Mouse (Mus musculus) urinary bladder, postnatal 4 days (tissue): ENCODE data around the gene Omg.
A peak's percentile ranks its signal among the peaks of the same experiment; 100 is the strongest.

Experiments
- DNase-seq, 2 experiments: peaks; one replicate each; pipeline ENCODE4 v3.0.0; 2021 to 2022; ENCODE audit warnings: low spot score in 2 of 2

The Omg gene

GRCm38 (mm10) chr11:79503845-79504244 is at the start of gene Omg:
TSS of gene Omg (minus strand) at chr11:79504084.
- no peak for DNase-seq

GRCm38 (mm10) chr11:79552622-79553021 is 48.7 kb upstream of the Omg start:
- DNase-seq = no peak

GRCm38 (mm10) chr11:79536293-79536692 is 32.4 kb upstream of the Omg start:
- DNase-seq = no peak

GRCm38 (mm10) chr11:79535554-79535953 is 31.7 kb upstream of the Omg start:
- no peak for DNase-seq

GRCm38 (mm10) chr11:79533950-79534690 is 30.2 kb upstream of the Omg start:
- peak; percentile 28 to 64 for DNase-seq

GRCm38 (mm10) chr11:79533311-79533710 is 29.4 kb upstream of the Omg start:
- no peak for DNase-seq

GRCm38 (mm10) chr11:79531485-79531884 is 27.6 kb upstream of the Omg start:
- no peak for DNase-seq

GRCm38 (mm10) chr11:79530774-79531173 is 26.9 kb upstream of the Omg start:
- no peak for DNase-seq

- DNase-seq = no peak
These were observed 26.5 kb upstream of the Omg start, which contains the start of the genes Evi2 and Evi2a for GRCm38 (mm10) chr11:79530333-79530761. TSS of gene Evi2 (minus strand) at chr11:79530589. TSS of gene Evi2a (minus strand) at chr11:79530609.

GRCm38 (mm10) chr11:79529736-79530135 is 25.9 kb upstream of the Omg start:
- DNase-seq = no peak

GRCm38 (mm10) chr11:79529226-79529625 is 25.3 kb upstream of the Omg start:
- no peak for DNase-seq

- no peak for DNase-seq
These were observed 24.7 kb upstream of the Omg start for GRCm38 (mm10) chr11:79528601-79529000.

GRCm38 (mm10) chr11:79527739-79528384 is 24.0 kb upstream of the Omg start:
- DNase-seq = no peak

- no peak for DNase-seq
These were observed 23.3 kb upstream of the Omg start for GRCm38 (mm10) chr11:79527015-79527738.

- no peak for DNase-seq
These were observed 22.7 kb upstream of the Omg start for GRCm38 (mm10) chr11:79526549-79526948.

- no peak for DNase-seq
These were observed 20.4 kb upstream of the Omg start for GRCm38 (mm10) chr11:79524310-79524575.

GRCm38 (mm10) chr11:79523560-79524309 is 19.9 kb upstream of the Omg start, which contains the start of gene Evi2b:
TSS of gene Evi2b (minus strand) at chr11:79523762.
- DNase-seq = no peak

- no peak for DNase-seq
These were observed 19.1 kb upstream of the Omg start for GRCm38 (mm10) chr11:79522944-79523343.

GRCm38 (mm10) chr11:79521930-79522329 is 18.0 kb upstream of the Omg start:
- DNase-seq = no peak

- DNase-seq = no peak
These were observed 16.9 kb upstream of the Omg start for GRCm38 (mm10) chr11:79520772-79521171.

- DNase-seq = no peak
These were observed 16.0 kb upstream of the Omg start for GRCm38 (mm10) chr11:79519878-79520291.

GRCm38 (mm10) chr11:79519299-79519698 is 15.4 kb upstream of the Omg start:
- DNase-seq = no peak
